Mouse (Mus musculus) urinary bladder, adult 18-20 months (tissue): Measurements from ENCODE around the gene Setd4.
"Not testable (repeated sequence)": the region's sequence is repeated elsewhere in the genome, so short reads cannot be mapped to it uniquely, and the experiment has no call there.

Experiments used
- DNase-seq, 2 experiments: peaks; one replicate each; pipeline ENCODE4 v3.0.0; 2022; ENCODE audit warnings: low spot score in 2 of 2, mixed read lengths in 2 of 2

The Setd4 gene

DNA sequence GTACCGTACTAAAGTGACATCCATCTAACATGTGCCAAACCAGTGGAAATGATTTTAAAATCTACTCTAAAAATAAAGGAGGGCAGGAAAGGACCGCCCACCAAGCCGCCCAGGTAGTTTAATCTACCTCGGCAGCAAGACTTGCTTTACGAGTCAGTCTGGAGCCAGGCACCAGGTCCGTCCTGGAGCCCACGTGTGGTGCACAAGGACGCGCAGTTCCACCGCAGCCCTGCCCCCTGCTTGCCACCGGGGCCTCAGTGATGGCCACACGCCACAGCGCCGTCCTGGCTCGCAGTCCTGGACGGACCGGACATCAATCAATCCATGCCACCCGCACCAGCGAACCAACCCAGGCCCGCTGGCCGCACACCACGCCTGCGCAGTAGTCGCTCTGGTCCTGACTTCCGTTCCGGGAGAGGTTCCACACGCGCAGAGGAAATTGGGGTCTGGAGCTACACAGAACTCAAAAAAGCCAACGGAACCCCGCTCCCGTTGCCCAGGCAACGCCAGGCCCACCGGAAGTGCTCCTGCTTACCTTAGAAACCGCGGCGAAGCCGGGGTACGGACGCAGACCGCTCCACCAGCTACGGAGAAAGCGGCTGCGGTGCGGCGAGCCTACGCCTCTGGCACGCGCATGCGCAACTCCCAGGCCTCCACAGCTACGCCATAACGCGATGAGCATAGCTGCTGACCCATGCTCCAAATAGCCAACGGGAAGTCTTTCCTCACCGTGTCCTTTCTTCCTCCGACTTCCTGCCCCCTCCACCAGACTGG, at the start of gene Setd4:
Gene Setd4 (minus strand): TSS at position 625 of the 774 bp plus-strand sequence.
- peak; percentile 89 to 95 for DNase-seq

DNA sequence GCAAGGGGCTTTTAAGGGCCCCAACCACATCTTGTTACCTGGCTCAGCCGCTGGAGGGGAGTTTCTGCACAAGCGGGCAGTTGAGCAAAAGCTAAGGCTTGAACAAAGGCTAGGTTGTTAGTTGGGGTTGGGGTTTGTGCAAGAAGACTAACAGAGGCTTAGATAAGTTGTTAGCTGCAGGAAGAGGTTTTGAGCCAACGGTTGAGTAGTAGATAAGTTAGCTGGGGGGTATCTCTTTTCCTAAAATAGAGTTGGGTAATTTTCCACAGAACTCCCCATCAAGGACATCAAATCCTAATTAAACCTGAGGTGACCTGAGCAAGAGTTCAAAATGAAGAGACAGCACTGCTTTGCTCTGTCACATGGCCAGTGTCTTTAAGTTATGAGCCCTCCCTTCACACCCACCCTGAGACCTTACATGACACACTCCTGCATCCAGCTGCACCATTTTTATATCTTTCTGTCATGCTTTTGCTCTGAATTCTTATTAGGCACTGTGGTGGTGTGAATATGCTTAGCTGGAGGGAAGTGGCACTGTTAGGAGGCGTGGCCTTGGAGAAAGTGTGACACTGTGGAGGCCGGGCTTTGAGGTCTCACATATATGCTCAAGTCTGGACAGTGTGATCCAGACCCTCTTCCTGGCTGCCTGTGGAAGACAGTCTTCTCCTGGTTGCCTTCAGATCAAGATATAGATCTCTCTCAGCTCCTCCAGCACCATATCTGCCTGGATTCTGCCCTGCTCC, 44.7 kb upstream of the Setd4 start:
- DNase-seq, result no peak

DNA sequence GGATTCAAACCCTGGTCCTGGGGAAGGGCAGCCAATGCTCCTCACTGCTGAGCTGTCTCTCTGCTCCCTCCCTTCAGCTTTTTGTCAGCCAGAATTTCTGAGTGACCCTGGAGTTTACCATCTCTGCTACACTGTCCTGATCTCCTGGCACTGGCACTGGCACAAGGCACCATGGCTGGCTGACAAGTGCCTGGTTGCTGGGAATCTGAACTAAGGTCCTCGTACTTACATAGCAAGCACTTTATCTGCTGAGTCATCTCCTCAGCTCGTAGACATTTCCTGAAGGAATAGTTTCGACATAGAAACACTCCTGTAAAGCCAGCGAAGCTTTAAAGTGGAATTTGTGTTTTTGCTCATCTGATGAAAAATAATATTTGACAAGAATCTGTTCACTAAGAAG, 40.1 kb upstream of the Setd4 start:
- no peak for DNase-seq

DNA sequence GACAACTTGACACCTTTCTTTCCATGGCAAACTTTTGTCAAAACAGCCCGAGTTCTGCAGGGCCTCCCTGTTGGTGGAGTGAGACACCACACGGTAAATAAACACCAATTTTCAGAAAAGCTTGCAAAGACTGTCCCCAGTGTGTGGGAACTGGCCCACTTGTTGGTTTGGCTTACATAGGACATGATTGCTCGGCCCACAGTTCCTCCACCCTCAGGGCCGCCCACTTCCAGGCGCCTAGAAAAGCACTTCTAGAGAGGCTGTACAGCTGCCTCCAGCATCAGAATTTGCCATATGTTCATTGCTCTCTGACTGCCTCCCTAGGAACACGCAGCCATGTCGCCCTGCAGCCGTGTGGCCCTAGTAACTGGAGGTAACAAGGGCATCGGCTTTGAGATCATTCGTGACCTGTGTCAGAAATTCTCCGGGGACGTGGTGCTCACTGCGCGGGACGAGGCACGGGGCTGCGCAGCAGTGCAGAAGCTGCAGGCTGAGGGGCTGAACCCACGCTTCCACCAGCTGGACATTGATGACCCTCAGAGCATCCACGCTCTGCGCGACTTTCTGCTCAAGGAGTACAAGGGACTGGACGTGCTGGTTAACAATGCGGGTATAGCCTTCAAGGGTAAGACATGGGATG, 24.0 kb upstream of the Setd4 start, which contains the start of gene Gm5678:
Gene Gm5678 (plus strand): TSS at position 337 of the 640 bp plus-strand sequence.
- no peak for DNase-seq

DNA sequence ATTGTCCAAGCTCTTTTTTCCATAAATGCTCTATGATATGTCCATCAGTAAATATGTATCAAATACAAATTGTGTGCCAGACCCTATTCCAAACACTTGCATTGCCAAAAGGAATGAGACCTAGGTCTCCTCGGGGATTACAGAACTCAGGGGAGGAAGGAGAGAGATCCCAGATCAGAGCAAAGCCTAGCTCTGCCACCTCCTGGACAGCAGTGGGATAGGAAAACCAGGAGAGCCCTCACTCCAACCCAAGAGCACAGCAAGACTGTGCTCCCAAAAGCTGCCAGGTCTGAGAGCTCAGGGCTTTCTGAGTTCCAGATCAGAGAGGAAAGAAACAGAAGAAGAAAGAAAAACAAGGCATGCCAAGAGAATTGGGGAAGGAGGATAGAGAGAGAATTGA, 22.9 kb upstream of the Setd4 start:
- DNase-seq, result no peak

DNA sequence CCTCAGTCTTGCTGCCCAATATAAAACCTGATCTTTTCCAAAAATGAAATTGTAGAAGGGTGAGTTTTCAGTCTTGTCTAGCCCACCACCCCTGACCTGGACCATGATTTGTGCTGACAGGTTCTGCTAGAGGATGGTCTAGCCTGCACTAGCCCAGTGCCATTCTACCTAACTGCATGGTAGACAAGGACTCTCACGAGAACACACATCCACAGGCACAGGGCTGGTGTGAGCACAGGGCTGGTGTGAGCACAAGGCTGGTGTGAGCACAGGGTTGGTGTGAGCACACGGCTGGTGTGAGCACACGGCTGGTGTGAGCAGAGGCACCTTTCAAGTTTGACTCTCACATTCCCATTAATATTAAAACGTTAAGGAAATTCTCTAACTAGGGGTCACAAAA, 20.8 kb upstream of the Setd4 start:
- DNase-seq, result no peak

DNA sequence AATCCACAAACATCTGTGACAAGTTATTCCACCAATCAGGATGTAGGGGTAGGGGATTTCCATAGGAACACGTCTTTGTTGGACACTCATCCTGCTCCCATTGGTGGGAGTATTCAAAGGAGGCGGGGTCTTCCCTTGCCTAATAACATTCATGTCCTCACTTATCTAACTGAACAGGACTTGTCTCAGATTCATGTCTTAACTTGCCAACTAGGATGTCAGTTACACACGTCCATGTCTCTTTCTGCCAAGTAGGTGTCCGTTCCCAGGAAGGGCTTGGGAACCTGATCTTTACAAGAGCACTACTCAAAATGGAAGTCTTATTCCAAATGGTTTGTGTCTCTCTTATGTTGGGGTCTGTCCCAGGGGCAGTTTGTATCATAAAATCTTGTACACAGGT, 19.9 kb upstream of the Setd4 start:
- not testable (repeated sequence) for DNase-seq

DNA sequence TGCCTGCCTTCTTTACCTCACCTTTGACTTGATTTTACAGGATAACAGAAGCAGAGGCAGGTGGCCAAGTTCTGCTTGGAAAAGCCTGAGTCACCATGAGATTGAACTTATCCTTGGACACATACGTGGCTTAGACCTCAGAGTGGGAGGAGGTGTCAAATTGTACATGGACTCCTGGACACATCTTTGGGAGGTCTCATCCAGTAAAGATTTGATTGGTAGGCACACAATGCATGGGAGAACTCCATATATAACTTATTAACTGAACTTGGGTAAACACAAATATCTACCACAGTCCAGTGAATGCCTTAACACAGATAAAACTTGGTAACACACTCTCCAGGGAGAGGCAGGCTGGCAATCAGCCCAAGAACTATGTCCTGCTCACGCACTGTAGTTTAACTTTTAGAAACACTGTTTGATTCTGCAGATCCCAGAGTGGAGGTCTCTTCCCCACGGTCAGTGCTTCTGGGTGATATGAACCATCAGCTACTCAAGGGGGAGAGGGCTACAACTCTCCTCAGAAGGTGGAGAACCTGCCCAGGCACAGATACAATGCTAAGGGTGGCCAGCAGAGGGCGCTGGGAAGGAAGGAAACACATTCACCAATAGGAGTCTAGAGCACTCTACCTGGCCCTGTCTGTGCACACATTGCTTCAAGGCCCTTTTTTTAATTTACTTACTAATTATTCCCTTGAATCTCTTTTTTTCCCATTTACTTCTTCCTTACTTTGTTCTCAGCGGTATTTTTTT, 11.4 kb upstream of the Setd4 start:
- peak; percentile 45 to 64 for DNase-seq

DNA sequence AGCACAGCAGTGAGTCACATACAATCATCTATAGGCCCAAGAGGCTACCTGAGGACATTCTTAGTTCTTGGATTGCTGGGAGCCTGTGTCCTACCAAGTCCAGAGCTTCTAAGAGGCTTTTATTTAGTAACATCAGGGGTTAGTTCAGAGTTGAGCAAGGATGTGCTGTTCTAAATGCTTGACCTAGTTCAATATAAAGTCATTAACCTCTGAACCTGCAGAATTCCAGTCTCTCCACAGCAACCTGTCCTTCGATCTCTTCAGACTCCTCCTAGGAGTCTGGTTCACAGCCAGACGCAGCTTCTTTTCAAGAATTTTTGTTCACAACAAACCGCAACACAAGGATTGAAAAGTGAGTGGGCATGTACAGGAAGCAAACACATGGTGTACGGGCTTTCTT, 7.1 kb upstream of the Setd4 start:
- no peak for DNase-seq

DNA sequence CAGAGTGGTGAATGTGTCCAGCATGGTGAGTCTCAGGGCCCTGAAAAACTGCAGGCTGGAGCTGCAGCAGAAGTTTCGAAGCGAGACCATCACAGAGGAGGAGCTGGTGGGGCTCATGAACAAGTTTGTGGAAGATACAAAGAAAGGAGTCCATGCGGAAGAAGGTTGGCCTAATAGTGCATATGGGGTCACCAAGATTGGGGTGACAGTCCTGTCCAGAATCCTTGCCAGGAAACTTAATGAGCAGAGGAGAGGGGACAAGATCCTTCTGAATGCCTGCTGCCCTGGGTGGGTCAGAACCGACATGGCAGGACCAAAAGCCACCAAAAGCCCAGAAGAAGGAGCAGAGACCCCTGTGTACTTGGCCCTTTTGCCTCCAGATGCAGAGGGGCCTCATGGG, 5.9 kb upstream of the Setd4 start:
- DNase-seq, result no peak

DNA sequence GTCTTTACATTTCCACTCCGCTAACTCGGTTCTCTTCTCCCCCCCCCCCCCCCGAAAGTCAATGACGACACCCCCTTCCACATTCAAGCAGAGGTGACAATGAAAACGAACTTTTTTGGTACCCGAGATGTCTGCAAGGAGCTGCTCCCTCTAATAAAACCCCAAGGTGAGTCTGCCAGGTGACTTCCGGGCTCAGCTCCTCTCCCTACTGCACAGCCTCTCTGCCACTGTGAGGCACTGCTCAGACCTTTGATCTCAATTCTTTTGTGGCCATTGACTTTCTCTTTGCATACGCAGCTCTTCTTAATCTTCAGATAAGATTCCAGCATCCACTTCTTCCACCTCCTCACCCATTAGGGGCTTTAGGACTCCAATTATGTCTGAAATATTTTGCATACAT, 4.9 kb upstream of the Setd4 start:
- no peak for DNase-seq

DNA sequence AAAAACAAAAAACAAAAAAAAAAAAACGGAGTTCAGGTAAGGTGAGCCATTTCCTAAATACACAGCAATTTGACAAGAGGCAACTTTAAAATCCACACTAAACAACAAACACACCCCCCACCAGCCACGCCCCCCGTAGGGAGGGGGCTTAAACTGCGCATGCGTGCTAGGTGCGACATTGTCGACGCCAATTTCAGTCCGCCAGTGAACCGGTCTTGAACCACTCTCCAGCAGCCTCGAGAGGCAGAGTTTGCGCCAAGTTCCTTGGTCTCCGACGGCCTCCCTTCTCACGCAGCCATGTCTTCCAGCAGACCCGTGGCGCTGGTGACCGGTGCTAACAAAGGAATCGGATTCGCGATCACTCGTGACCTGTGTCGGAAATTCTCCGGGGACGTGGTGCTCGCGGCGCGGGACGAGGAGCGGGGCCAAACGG, 3.8 kb upstream of the Setd4 start:
- DNase-seq, result peak; percentile 84 to 85

DNA sequence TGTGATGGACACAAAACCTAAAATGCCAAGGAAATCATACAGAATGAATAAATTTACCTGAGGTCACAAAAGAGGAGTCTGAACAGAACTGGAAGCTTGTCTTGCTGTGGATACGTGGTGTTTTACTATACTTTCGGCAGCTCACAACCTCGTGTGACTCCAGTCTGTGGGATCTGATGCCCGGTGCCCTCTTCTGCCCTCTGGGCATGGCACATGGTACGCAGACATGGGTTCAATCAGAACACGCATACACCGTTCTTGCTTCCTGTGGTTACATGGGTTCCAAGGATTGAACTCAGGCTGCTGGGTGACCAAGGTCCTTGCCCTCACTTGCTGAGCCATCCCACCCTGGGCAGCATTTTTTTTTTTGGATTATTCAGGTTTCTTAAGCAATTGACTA, 2.3 kb upstream of the Setd4 start:
- no peak for DNase-seq

DNA sequence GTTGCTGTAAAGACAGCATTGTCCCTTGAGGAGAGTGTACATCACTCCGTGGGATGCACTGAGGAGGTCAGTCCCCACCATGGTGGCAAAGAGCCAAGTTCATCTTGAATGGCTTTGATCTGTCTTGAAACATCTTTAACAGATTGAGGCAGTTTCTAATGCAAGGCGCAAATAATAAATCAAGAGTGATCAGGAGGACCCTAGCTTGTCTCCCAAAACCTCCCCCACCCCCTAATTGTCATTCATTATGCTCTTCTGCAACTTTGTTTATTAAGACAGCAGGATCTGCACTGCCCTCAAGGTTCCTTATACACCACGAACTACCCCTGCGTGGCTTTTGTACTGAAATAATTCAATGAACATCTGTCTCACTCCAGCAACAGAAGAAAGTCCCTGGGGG, 1.7 kb upstream of the Setd4 start, which contains the start of gene Cbr1:
Gene Cbr1 (plus strand): TSS at position 301 of the 400 bp plus-strand sequence.
- no peak for DNase-seq

DNA sequence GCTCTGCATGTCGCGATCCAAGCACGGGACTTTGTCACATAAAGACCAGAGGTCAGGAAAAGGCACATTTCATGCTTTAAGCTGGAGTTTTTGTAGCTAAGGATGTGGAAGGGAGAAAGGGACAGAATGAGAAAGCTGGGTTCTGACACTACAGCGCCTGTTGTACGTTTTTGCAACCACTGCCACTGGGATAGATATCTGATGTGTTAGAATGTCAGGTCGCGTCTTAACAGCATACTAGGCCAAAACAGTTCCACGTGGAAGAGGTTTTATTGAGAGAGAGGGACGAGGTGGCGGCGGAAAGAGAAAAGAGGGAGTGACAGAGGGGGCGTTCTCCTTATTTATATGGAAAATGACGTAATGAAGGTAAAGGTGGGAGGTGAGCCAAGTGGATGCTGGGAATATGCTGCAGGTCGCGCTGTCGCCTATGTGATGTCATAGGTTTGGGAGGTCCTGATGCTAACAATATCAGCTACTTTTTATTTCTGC, 662 bp upstream of the Setd4 start:
- no peak for DNase-seq

DNA sequence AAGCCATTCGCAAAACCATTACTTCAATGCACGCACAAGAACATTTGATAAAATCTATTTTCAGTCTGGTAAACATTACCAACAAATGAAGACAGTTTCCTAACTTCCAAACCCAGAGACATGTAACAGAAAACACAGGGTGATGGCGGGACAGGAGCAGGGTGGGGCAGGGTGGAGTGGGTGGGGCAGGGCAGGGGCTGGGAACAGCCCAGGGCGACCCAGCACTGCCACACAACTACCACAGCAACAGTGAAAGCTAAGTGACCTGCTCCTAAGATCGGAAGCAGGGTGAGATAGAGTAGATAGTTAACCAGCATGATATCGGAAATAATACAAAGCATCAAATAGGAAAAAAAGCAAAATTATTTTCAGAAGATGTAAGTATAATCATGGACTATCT, 4.4 kb downstream of the Setd4 start:
- DNase-seq, result no peak

DNA sequence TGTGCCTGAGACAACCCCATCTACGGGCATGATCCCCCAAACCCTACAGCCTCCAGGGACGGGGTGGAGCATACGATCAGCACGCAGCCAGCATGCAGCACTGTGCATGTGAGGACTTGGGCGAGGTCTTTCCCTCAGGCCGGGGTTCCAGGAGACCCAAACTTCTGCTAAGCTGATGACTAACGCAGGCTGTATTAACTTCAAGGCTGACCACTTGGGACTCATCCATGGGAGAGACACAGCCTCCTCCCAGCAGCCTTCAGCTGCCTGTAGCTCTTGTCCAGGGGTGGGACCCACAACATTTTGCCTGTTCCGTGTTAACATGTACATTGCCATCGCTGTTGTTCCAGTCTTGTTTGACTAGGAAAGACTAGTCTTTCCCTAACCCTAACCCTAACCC, 6.3 kb downstream of the Setd4 start:
- DNase-seq, result no peak

DNA sequence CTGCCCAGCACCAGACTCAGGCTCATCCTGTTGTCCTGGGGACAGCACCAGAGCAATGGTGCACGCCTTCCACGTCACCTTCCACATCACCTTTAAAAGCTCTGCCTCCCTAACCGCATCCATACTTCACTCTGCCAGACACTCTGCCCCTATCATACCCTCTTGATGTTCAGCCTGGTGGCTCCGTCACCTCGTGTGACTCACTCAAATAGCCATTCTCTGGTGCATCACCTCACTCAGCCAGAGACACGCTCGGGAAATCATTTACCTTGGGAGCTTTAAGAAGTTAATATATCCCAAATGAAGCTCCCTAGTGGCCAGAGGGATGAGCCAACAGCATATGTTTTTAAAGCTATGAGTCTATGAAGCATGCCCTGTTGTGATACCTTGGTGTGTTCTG, 7.1 kb downstream of the Setd4 start:
- DNase-seq, result no peak

DNA sequence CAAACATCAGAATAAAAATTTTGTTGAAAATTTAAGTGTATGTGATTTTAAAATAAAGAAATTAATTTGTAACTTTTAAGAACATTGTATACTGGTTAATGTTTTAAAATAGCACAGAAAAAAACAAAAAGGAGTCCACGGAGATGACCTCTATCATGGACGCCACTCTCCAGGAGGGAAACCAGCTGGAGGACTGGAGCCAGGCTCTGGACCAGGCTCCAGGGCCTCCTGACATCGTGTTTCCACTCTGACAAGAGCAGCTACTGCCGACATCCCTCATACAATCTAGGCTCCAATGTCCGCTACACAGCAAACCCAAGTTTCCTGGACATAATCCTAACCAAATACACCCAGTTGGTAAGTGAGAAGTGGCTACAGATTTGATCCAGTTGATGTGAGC, 8.1 kb downstream of the Setd4 start:
- no peak for DNase-seq

DNA sequence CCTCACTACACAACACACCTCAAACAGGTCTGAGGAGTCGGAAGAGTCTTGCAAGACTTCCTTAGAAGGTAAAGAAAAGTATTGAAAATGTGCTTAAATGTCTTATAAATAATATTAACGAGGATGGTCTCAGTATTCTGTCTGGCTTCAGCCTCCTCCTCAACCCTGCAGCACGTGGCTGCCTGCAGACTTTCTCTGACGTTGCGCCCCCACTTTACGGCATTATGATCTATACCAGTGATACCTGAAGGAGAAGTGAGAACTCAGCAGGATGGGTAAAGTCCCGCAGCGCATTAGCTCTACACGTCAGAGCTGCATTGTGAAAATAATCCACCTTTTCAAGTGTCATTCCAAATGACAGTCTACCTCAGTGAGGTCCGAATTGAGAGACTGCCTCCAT, 9.4 kb downstream of the Setd4 start:
- no peak for DNase-seq

DNA sequence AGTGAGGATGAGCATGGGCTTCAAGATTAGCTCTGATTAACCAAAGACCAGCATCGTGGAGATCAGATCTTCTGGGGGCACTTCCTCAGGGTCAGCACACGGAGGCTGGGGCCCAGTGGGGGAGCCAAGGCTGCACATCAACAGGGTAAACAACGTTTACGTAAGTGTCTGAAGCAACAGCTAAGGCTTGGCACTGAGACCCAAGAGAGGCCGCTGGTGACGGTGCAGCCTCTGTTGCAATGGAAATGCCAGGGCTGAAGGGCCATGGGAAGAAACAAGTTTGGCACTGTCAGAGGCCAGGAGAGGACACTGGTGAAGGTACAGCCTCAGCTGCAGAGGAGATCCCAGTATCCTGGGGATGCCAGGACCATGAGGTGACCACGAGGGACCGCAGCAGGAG, 10.5 kb downstream of the Setd4 start:
- DNase-seq, result no peak

DNA sequence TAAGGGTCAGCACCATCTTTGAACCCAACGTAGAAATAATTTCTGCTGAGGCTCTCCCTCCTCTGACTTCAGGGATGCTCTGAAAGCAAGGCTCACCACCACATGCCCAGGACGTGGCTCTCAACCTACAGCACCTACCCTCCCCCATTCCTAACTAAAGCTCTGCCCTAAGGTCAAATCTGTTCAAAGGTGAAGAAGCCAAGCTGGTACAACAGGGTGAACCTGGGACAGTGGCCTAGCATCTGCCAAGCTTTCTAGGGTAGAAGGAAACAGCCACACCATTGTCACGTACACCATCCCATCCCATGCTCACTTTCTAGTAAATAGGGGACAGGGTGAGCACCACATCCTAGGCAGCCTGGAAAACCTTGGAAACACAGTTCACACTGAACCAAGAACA, 11.2 kb downstream of the Setd4 start:
- no peak for DNase-seq
